Mouse (Mus musculus): ENCODE data around the gene Fbl. TPM values are rescaled to one million over a fixed set of nuclear protein-coding genes. Genes with fewer than 3 reads are reported as not detected.
"Not testable (repeated sequence)": the region's sequence is repeated elsewhere in the genome, so short reads cannot be mapped to it uniquely, and the experiment has no call there.

Gene Fbl
- 34.6 and 54.2 TPM in 2 replicates for polyA plus RNA-seq (2012; rRNA removed)

DNA sequence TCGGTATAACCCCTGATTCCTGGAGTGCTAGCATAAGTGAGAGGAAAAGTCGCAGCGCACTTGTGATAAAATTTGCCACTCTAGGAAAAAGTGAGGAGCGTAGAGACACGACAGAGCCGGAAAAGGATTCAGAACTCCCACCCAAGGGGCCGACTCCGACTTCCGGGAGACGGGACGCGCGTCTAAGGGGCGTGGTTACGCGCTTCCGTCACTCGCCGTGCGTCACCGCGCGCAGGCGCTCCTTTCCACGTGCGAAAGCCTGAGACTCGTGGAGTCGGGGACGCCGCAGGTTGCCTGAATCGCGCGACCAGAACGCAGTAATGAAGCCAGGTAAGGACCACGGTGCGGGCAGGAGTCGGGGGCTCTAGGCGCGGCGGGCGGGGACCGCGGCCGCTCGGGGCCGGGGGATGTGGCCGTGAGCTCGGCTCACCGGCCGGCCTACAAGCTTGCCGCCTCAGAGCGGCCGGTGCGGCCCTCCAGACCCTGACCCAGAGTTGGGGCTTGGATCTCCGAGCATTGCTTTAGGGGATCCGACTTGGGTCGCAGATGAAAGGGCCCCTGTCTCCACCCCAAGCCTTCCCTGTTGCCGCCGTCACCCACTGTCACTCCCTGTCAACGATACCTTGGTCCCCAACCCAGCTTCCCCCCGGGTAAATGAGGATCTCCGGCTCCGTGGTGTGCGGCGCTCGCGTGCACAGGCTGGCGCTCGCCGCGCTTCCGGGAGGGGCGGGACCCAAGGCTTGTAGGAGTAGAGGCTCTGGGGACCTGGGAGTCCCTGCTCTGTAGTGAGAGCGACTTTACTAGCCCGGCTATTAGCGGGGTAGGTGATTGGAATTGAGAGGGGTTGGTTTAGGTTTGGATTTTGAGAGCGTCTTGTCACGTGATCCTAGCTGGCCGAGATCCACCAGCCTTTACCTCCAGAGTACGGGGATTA lies at the start of gene Fbl:
Fbl (plus strand) TSS at position 222 of the 934 bp plus-strand sequence.
- no peak for DNase-seq (ENCODE audit: low read depth)

DNA sequence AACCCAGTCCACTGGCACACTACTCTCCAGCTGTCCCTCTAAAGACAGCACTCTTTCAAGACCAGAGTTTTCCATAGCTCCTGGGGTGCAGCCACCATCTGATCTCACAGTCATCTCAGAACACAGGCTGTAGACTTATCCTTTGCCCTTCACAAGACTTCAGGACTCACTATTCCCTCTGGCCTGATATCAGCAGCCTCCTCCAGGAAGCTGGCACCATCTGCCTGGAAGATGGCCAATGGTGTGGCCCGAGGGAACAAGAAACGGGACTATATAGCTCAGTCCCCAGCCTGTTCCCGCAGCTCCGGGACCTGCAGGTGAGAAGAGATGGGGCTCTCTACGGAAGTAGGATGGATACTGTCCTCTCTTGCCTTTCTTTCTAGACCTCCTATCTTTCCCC lies 40.3 kb upstream of the Fbl start, which contains the start of gene 9530053A07Rik:
9530053A07Rik (plus strand) TSS at position 301 of the 400 bp plus-strand sequence.
- DNase-seq (ENCODE audit: low read depth): no peak

DNA sequence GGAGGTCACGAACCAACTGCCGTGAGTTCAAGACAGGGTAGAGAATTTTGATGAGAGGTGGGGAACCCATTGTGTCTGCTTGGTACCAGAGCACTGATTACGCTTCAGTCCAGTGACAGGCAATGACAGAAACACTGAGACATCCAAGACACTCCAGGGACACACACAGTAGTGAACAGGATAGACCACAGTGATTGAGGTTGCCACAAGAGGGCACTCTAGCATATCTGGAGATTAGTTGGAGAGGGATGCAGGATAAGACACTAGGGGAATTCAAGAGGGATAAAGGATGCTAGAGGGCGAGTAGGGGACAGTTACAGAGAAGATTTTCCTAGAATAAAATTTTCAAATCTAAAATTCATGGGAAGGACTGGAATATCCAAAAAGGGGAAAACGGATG lies 31.9 kb upstream of the Fbl start:
- DNase-seq (ENCODE audit: low read depth): no peak

DNA sequence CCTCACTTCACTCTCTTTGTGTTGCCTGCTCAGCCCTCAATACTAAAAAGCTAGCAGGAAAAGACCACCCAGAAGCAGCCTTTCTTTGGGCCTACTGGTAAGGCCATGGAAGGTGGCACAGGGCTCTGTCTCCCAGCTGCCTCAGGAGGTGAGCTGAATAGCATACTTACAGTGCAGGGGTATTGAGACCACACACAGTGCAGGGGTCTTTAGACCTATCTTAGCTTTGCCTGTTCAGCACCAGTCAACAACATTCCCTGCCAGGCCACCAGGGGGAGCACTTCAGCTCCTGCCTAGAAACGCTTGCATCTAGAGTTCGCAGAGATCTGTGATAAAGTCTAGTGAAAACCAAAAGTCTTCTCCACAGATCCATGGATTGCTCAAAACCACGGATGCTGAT lies 21.2 kb upstream of the Fbl start:
- DNase-seq (ENCODE audit: low read depth): no peak

DNA sequence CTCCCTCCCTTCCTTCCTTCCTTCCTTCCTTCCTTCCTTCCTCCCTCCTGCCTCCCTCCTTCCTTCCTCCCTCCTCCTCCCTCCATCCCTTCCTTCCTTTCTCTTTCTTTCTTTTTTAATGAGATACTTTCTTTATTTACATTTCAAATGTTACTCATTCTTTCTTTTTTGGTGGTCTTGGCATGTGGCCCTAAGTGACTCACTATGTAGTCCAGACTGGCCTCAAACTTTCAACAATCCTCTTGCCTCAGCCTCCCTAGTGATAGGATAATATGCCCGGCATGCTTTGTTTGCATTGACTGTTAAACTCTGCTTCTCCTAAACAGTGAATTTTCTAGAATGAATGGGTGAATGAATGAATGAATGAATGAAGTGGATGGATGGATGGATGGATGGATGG lies 19.7 kb upstream of the Fbl start:
- no peak for DNase-seq (ENCODE audit: low read depth)

DNA sequence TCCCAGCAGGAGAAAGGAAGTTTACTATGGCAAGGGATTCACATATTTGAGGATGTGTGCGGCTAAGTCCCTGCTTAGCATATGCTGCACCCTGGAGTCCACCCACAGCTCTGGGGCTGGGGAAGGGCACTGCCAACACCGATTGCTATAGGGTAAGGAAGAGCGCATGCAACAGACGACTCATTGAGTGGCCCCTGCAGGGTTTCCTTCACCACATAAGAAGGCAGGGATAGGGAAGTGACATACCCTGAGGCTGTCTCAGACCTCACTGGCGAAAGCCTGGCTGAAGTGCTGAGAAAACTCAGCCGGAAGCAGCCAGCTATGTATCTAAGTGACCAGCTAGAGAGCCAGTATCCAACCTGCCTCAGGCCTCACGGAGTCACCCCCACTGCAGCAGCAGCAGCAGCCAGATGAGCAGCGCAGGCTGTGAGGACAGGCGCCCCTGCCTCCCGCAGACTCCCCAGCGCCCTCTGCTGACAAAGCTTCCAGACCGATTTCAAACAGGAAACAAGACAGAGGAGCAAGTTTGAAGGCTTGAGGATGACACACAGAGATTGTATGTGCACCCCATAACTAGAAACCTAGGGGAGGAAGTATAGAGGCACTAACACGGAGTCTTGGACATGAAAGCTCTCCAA lies 17.8 kb upstream of the Fbl start:
- DNase-seq (ENCODE audit: low read depth): no peak

DNA sequence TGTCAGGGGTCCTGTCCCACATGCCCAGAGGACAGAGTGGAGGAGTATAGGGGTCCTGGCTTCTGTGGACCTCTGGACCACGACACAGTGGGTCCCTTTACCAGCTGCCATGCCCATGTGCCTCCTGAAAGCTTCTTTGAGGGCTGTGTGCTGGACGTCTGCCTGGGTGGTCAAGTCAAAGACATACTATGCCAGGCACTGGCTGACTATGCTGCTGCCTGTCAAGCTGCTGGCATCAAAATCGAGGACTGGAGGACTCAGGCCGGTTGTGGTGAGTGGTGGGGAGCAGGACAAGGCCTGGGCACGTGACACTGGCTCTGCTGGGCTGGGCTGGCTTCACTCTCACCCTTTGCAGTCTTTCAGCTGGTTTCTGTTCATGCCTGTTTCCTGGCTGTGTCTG lies 15.9 kb upstream of the Fbl start:
- not testable (repeated sequence) for DNase-seq (ENCODE audit: low read depth)

DNA sequence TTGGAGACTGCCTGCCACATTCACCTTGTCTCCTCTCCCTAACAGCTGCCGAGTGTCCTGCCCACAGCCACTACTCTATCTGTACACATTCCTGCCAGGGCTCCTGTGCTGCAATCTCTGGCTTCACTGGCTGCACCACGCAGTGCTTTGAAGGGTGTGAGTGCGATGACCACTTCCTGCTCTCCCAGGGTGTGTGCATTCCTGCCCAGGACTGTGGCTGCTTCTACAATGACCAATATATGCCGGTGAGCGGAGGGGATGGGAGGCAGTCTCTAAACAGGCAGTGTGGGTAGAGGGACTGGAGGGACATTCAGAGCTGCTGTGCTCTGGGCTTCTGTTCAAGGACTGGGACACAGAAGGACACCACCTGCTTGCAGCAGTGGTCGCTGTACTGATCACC lies 10.2 kb upstream of the Fbl start:
- no peak for DNase-seq (ENCODE audit: low read depth)

DNA sequence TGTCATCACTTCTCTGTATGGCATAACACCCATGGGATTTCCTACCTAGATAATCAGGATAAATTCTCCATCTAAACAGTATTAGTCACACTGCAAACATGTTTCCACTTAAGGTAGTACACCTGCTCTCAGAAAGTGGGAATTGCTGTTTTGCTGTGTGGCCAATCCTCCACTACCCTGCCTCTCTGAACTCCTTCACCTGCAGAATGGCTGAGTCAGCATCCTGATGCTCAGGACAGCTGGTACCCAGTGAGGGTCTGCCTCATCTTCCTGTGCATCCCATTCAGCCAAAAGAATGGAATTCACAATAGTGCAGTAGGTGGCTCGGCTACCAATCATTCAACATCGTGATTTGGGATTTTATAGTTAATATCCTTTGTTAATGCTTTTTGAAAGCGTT lies 9.6 kb upstream of the Fbl start:
- no peak for DNase-seq (ENCODE audit: low read depth)

DNA sequence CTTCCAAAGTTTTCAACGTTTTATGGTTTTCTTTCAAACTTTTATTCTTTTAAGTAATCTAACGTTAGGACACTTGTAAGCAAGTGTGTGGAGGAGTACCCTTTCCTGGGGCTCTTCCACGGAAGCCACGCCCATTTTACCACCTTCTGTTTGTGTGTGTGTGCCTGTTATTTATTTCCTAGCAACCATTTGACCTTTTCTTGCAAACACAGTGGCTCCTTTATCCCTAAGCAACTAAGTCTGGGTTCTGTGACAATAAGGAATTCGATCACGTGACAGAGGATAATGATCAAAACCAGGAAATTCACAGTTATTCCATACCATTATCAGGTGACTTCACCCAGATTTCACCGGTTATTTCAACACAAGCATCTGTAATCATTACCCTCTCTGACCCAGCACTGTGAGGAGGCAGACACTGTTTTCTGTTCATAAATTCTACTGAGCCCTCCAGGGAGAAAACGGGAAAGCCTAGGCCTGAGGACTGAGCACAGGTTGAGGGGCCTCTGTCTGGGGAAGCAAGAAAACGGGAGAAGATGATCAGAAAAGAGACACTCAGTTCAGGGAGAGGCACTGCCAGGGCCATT lies 8.3 kb upstream of the Fbl start:
- DNase-seq (ENCODE audit: low read depth): no peak

DNA sequence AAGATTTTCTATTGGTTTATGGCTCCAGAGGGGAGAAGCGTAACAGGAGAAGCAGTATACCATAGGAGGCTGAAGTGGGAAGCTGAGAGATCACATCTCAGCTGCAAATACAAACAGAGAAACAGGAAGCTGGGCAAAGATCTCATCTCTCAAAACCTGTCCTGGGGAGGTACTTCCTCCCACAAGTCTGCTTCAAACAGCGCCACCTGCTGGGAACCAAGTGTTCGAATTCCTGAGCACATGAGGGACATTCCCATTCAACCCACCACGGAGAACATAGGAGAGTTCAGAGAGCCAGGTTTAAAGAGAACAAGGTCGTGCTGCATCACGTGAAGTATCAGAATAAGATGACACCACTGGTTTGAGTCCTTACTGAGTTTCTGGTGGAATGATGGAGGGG lies 4.1 kb upstream of the Fbl start:
- DNase-seq (ENCODE audit: low read depth): no peak

DNA sequence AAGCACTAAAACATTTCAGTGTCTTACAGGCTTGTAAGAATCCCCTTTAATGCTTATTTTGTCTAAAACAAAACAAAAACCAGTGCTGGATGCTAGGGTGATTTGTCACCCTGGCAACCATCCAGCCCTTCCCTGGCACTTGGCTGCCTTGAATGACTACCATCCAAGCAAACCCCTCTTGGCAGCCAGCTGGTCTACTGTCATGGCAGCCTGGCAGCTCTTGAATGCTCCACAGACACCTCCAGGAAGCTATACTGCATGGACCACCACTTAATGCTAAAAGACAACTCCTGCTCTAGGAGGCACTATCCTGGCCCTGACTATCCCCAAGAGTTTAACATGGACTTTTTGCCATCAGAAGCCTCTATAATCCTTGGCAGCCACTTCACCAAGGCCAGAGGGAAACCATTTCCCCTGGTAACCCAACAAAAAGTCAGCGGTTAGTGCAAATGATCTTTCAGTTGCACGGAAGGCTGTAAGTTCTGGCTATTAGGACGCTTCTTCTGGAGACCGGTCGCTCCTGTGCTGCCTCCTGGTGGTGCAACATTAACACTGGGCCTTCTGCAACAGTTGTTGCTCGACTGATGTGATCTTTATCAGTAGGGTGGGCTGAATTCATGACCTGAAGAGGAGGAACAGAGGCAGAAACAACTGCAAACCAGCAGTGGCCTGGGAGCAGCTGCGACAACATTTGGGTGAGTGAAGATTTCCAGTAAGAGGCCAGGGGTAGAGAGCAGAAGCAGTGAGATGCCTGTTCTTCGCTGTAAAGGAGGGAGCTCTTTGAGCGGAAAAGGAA lies 992 bp upstream of the Fbl start:
- DNase-seq (ENCODE audit: low read depth): no peak

DNA sequence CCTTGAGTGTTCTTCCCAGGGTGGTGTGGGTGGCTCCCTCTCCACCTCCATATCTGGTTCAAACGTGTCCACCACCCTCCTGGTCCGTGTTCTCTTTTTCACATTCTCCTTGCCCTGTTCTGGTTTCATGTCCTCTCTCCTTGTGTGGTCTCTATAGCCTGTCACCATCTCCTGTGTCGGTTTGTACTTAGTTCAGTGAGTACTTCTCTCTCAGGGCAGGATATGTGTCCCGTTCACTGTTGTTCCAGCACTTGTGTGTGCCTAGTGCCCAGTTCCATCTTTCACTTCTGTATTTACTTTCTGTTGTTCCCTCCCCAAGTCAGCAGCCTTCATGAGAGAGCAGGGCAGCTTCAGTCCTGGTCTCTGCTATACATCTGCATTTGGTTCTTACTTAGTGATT lies 5.8 kb downstream of the Fbl start:
- no peak for DNase-seq (ENCODE audit: low read depth)

DNA sequence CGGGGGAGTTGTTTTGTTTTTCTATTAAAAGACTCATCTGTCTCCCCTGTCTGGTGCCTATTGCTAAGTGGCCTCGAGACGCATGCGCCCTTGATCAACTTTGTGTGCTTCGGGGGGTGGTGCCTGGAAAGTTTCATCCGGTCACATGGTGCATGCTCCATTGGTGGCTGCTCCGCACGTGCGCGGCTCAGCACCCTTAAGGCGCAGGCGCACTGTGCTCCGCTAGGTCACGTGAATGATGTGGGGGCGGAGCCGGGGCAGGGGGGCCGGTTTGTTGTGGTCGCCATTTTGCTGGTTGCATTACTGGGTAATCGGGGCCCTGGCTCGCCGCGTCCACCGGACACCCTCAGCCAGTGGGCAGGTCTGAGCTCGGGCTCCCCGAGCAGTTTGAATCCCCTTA lies 9.7 kb downstream of the Fbl start, which contains the start of gene Dyrk1b:
Dyrk1b (plus strand) TSS at position 242 of the 400 bp plus-strand sequence.
- peak; percentile 75 for DNase-seq (ENCODE audit: low read depth)

DNA sequence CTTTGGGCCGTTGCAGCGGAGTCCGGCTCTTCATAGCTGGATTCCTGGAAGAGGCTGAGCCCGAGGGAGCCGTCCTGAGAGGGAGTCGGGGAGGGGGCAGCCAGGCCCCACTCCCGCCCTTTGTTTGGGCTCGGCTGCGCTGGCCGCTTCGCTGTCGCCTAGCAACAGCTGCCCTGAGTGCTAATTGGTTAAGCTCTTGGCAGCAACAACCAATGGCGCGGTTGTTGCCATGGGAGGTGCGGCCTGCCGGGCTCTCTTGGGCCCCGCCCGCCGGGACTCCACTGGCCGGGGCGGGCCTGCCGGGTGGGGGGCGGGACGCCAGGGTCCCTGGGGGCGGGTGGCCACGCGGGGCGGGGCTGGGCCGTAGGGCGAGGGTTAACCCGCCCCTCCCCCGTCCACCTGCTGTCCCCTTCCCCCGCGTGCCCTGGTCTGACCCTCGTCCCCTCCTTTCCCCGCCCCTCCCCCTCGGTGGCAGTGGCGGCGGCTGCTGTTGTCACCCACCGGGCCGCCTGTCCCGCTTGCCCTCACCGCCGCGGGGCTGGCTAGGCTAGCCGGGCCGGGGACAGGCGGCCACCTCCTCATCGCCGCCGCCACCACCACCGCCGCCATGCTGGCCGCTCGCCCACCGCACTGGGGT lies 10.3 kb downstream of the Fbl start:
- peak; percentile 50 for DNase-seq (ENCODE audit: low read depth)

DNA sequence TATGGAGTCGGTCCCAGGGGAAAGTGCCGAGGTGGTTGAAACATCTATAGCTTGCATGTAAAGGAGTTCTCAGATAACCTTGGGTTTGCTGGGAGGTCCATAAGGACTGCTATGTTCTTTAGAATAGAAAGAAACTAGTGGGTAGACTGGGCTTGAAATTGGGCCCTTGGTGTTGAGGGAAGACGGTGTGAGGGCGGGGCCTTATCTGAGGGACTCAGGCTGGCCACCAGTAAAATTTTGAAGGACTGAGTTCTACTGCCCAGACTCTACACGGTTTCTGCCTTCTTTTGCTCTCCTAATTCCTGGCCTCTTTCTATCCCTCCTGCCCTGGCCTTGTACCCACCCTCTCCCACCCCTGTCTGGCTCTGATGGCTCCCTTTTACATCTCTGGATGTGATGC lies 11.4 kb downstream of the Fbl start:
- DNase-seq (ENCODE audit: low read depth): no peak

DNA sequence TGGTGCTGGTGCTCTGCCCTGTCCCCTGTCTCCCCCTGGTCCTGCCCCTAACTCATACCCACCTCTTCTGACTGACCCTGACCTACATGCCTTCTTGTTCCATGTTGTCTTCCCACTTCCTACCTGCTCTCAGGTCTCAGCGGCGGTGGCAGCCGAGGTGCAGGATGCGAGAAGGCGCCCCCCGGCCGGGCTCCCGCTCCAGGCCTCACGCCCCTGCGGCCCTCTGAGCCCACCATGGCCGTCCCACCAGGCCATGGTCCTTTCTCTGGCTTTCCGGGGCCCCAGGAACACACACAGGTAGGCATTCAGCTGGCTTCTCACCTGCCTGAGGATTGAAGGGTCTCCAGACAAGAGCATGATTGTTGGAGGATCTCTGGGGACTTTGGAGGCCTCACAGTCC lies 11.9 kb downstream of the Fbl start:
- DNase-seq (ENCODE audit: low read depth): no peak

DNA sequence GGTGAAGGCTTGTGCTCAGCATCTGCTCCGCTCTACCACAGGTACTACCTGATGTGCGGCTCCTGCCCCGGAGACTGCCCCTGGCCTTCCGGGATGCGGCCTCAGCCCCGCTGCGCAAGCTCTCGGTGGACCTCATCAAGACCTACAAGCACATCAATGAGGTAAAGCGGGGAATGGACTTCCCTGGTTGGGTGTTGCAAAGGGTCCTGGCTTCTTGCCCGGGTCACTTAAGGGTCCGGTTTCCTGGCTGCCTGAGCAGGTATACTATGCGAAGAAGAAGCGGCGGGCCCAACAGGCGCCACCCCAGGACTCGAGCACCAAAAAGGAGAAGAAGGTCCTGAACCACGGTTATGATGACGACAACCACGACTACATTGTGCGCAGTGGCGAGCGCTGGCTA lies 12.8 kb downstream of the Fbl start:
- DNase-seq (ENCODE audit: low read depth): no peak

DNA sequence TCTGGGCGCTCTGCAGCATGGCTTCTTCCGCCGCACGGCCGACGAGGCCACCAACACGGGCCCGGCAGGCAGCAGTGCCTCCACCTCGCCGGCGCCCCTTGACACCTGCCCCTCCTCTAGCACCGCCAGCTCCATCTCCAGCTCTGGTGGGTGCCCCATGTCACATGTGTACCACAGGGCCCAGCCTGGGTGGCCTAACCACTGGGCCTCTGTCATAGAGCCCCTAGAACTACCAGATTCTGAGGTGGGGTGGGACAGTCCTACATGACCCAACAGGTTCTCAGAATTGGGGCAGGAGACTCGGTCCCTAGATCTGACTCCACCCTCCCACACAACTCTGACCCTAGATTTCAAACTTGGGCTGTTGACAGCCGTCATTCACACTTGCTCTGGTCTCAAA lies 16.4 kb downstream of the Fbl start:
- no peak for DNase-seq (ENCODE audit: low read depth)

DNA sequence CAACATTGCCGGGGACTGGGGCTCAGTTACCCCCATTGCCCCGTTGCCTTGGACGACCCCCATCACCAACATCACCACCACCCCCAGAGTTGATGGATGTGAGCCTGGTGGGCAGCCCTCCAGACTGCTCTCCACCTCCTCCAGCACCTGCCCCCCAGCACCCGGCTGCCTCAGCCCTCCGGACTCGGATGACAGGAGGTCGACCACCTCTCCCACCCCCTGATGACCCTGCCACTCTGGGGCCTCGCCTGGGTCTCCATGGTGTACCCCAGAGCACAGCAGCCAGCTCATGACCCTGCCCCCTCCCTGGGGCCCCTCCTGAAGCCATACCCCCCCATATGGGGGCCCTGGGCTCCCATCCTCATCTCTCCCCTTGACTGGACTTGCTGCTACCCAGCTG lies 17.1 kb downstream of the Fbl start:
- DNase-seq (ENCODE audit: low read depth): no peak

DNA sequence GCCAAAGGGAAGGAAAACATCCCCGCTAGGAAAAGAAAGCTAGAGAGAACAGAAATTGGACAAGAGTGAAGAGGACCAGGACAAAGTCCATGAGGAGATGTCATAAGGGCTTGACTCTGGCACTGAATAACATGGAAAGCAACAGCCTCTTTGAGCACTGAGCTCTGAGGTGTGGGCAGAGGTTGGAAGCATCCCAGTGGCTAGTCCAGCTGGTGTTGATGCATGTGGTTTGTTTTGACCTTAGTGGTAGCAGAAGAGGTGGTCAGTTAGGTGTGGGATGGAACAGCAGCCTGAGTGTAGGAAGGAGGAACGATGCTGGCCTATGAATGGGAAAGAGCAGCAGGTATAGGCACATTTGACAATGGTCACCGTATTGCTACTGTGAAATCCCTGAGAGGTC lies 22.0 kb downstream of the Fbl start:
- DNase-seq (ENCODE audit: low read depth): no peak

Measured in gonadal fat pad, adult 2 months (tissue).